Mouse (Mus musculus) limb, embryonic 12.5 days (tissue): ENCODE data around the gene Nvl. TPM values are rescaled to one million over a fixed set of nuclear protein-coding genes. Genes with fewer than 3 reads are reported as not detected.
A peak's percentile ranks its signal among the peaks of the same experiment; 100 is the strongest.

ENCODE experiments used
- ATAC-seq: fragments of 200-750 bp; cut with Nextera tagmentation; 2 replicates; pipeline ENCODE4 v1.8.0; 2017; ENCODE audit warnings: low read depth, moderate TSS enrichment; ENCODE audit not compliant: insufficient number of reproducible peaks, insufficient read depth, low FRiP score, low TSS enrichment
- H3K27ac ChIP-seq: fragments of 300-500 bp; sonication (generic); 2 replicates; pipeline ENCODE4 v1.5.1; 2016; ENCODE audit warnings: mild to moderate bottlenecking, moderate library complexity
- H3K27me3 ChIP-seq: fragments of 300-500 bp; sonication (generic); 2 replicates; pipeline ENCODE4 v1.6.1; 2016; ENCODE audit warnings: mild to moderate bottlenecking, moderate library complexity
- H3K36me3 ChIP-seq: fragments of 300-500 bp; sonication (generic); 2 replicates; pipeline ENCODE4 v1.6.1; 2016; ENCODE audit warnings: mild to moderate bottlenecking, moderate library complexity
- H3K4me1 ChIP-seq: fragments of 300-500 bp; sonication (generic); replicated peaks from 2 replicates; pipeline ENCODE4 v1.6.1; 2016
- H3K4me2 ChIP-seq: fragments of 300-500 bp; sonication (generic); 2 replicates; pipeline ENCODE4 v1.6.1; 2016; ENCODE audit warnings: mild to moderate bottlenecking, moderate library complexity
- H3K4me3 ChIP-seq: fragments of 300-500 bp; sonication (generic); replicated peaks from 2 replicates; pipeline ENCODE4 v1.5.1; 2016; ENCODE audit warnings: mild to moderate bottlenecking
- H3K9ac ChIP-seq: fragments of 300-500 bp; sonication (generic); replicated peaks from 2 replicates; pipeline ENCODE4 v1.6.1; 2016; ENCODE audit warnings: mild to moderate bottlenecking, moderate library complexity
- H3K9me3 ChIP-seq: fragments of 300-500 bp; sonication (generic); 2 replicates; pipeline ENCODE4 v1.6.1; 2016; ENCODE audit warnings: mild to moderate bottlenecking, moderate library complexity
- WGBS: fragments of 180-500 bp; shearing (Covaris S2); methylation state at CpG from one replicate; pipeline ENCODE4 v1.1.7; 2016; 5-methylcytosine and 5-hydroxymethylcytosine counted together
- polyA plus RNA-seq: library from polyadenylated mRNA; unstranded; fragments of >200 nt; fragmentation: Nextera tagmentation; extraction: Ambion mirVana; gene quantifications from 2 replicates; pipeline ENCODE4 v1.2.1, GENCODE M21; 2016

Nvl gene
- polyA plus RNA-seq, result 45.4 and 46.3 TPM in 2 replicates

- Histone ChIP-seq H3K27me3 (no peaks in the 10 kb centered on the region), H3K9ac (peak within 1 kb of the TSS; percentile 72), H3K4me2 (peak within 1 kb of the TSS; percentile 72), H3K4me3 (peak within 1 kb of the TSS; percentile 80), H3K27ac (peak within 1 kb of the TSS; percentile 92), H3K9me3 (no peaks in the 10 kb centered on the region), H3K36me3 (peaks cover 30% of the 10 kb centered on the region), H3K4me1 (peaks cover 21% of the 10 kb centered on the region)
- under 1% methylated on average over 52 of the region's 52 CpGs for WGBS
- ATAC-seq, result peak; percentile 100
These were observed at the start of gene Nvl, which contains the start of gene Cnih4 for GRCm38 (mm10) chr1:181143950-181144836. Gene Nvl, minus strand, starts transcription at chr1:181144204. Gene Cnih4, plus strand, starts transcription at chr1:181144693.

- no peak overlapping the region for H3K4me3 ChIP-seq
- no peak overlapping the region for H3K4me2 ChIP-seq
- peaks cover 90% of the 10 kb centered on the region for H3K36me3 ChIP-seq
- WGBS, result 93% methylated on average over 4 of the region's 4 CpGs
- H3K27ac ChIP-seq, result no peak overlapping the region
- H3K4me1 ChIP-seq, result no peaks in the 10 kb centered on the region
- H3K9me3 ChIP-seq, result no peaks in the 10 kb centered on the region
- ATAC-seq, result no peak
- no peaks in the 10 kb centered on the region for H3K27me3 ChIP-seq
- no peak overlapping the region for H3K9ac ChIP-seq
These were observed 44.9 kb upstream of the Nvl start for GRCm38 (mm10) chr1:181188925-181189324.

- H3K27me3 ChIP-seq, result no peaks in the 10 kb centered on the region
- peaks cover 67% of the 10 kb centered on the region for H3K36me3 ChIP-seq
- 84% methylated on average over 8 of the region's 8 CpGs for WGBS
These were observed 26.2 kb upstream of the Nvl start for GRCm38 (mm10) chr1:181170210-181170609.

GRCm38 (mm10) chr1:181168377-181168776 is 24.4 kb upstream of the Nvl start:
- Histone ChIP-seq H3K27ac (no peak overlapping the region), H3K27me3 (no peaks in the 10 kb centered on the region), H3K4me3 (no peak overlapping the region), H3K9me3 (no peaks in the 10 kb centered on the region), H3K9ac (no peak overlapping the region), H3K36me3 (peaks cover 76% of the 10 kb centered on the region), H3K4me2 (no peak overlapping the region), H3K4me1 (no peaks in the 10 kb centered on the region)
- 83% methylated on average over 3 of the region's 3 CpGs for WGBS
- ATAC-seq, result no peak

More at GRCm38 (mm10) chr1:181170210-181170609, 26.2 kb upstream of the Nvl start:
- Histone ChIP-seq H3K9me3 (no peaks in the 10 kb centered on the region), H3K27ac (no peak overlapping the region), H3K9ac (no peak overlapping the region), H3K4me3 (no peak overlapping the region), H3K4me2 (no peak overlapping the region), H3K4me1 (no peaks in the 10 kb centered on the region)
- ATAC-seq, result no peak

GRCm38 (mm10) chr1:181167816-181168215 is 23.8 kb upstream of the Nvl start:
- Histone ChIP-seq H3K9ac (no peak overlapping the region), H3K36me3 (peaks cover 79% of the 10 kb centered on the region), H3K27me3 (no peaks in the 10 kb centered on the region), H3K9me3 (no peaks in the 10 kb centered on the region), H3K4me1 (no peaks in the 10 kb centered on the region), H3K4me3 (no peak overlapping the region), H3K27ac (no peak overlapping the region), H3K4me2 (no peak overlapping the region)
- 89% methylated on average over 2 of the region's 2 CpGs for WGBS
- ATAC-seq, result no peak

GRCm38 (mm10) chr1:181151541-181151940 is 7.5 kb upstream of the Nvl start:
- 36% methylated on average over 5 of the region's 5 CpGs for WGBS
- no peak overlapping the region for H3K27ac ChIP-seq
- ATAC-seq, result no peak
- peak overlapping the region; percentile 93 for H3K9ac ChIP-seq
- H3K36me3 ChIP-seq, result peaks cover 31% of the 10 kb centered on the region
- H3K9me3 ChIP-seq, result no peaks in the 10 kb centered on the region
- peak overlapping the region; percentile 71 for H3K4me2 ChIP-seq
- H3K4me3 ChIP-seq, result peak overlapping the region; percentile 89
- H3K27me3 ChIP-seq, result no peaks in the 10 kb centered on the region
- H3K4me1 ChIP-seq, result peaks cover 11% of the 10 kb centered on the region

DNA sequence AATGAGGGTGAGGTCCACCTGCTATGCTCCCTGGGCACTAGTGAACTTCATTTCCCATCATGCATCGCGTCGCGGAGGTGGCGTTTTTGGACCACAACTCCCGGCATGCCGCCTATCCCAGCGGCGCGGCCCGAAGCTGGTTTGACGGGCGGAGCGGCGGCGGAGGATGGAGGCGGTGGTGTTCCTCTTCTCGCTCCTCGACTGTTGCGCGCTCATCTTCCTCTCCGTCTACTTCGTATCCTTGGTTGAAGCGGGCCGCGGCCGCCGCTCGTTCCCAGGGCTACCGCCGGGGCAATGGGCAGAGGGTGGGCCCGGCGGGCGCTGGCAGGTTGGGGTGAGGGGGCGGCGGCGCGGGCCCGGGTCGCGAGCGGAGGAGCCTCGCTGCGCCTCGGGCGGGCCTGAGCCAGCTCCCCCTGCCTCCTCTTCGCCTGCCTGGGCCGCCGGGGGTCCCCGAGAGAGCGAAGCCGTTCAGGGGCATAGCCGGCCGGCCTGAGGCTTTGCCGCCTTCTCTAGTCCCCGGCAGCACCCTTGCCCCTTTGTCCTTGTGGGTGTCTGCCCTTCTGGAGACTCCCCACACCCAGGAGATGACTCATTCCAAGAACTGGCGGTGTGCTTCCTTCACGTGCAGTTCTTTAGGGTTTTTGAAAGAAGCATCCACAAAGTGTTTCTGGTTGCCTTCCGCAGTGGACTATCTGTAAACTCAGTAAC is 7.0 kb upstream of the Nvl start:
- Histone ChIP-seq H3K9ac (peak overlapping the region; percentile 93), H3K4me1 (peaks cover 12% of the 10 kb centered on the region), H3K36me3 (peaks cover 25% of the 10 kb centered on the region), H3K27ac (peak overlapping the region; percentile 91), H3K4me3 (peak overlapping the region; percentile 89), H3K9me3 (no peaks in the 10 kb centered on the region), H3K4me2 (peak overlapping the region; percentile 71), H3K27me3 (no peaks in the 10 kb centered on the region)
- WGBS, result under 1% methylated on average over 51 of the region's 59 CpGs
- peak; percentile 88 for ATAC-seq

GRCm38 (mm10) chr1:181150431-181150826 is 6.4 kb upstream of the Nvl start:
- Histone ChIP-seq H3K4me3 (peak overlapping the region; percentile 89), H3K27ac (no peak overlapping the region)

GRCm38 (mm10) chr1:181149373-181150017 is 5.5 kb upstream of the Nvl start:
- Histone ChIP-seq H3K36me3 (peaks cover 11% of the 10 kb centered on the region), H3K27me3 (no peaks in the 10 kb centered on the region), H3K9ac (no peak overlapping the region), H3K9me3 (no peaks in the 10 kb centered on the region), H3K4me3 (no peak overlapping the region), H3K4me2 (no peak overlapping the region), H3K27ac (no peak overlapping the region), H3K4me1 (peaks cover 23% of the 10 kb centered on the region)
- ATAC-seq, result no peak
- 67% methylated on average over 3 of the region's 3 CpGs for whole genome bisulfite sequencing

More at GRCm38 (mm10) chr1:181150431-181150826, 6.4 kb upstream of the Nvl start:
- Histone ChIP-seq H3K4me2 (no peak overlapping the region), H3K36me3 (peaks cover 20% of the 10 kb centered on the region), H3K27me3 (no peaks in the 10 kb centered on the region), H3K9ac (no peak overlapping the region), H3K9me3 (no peaks in the 10 kb centered on the region), H3K4me1 (peaks cover 16% of the 10 kb centered on the region)
- no peak for ATAC-seq
- WGBS, result 71% methylated on average over 3 of the region's 3 CpGs

- Histone ChIP-seq H3K36me3 (peaks cover 3% of the 10 kb centered on the region; the same call in 1 of the 2 replicates), H3K4me2 (no peak overlapping the region), H3K27ac (no peak overlapping the region), H3K4me3 (no peak overlapping the region), H3K9ac (no peak overlapping the region), H3K9me3 (no peaks in the 10 kb centered on the region), H3K4me1 (peaks cover 23% of the 10 kb centered on the region), H3K27me3 (no peaks in the 10 kb centered on the region)
- ATAC-seq, result no peak
- WGBS, result 61% methylated on average over 5 of the region's 5 CpGs
These were observed 4.5 kb upstream of the Nvl start for GRCm38 (mm10) chr1:181148540-181148939.

- no peak for ATAC-seq
- Histone ChIP-seq H3K9ac (no peak overlapping the region), H3K4me3 (no peak overlapping the region), H3K36me3 (peaks cover 10% of the 10 kb centered on the region; the same call in 1 of the 2 replicates), H3K27me3 (no peaks in the 10 kb centered on the region), H3K4me2 (peak overlapping the region; percentile 72; the same call in 1 of the 2 replicates), H3K9me3 (no peaks in the 10 kb centered on the region), H3K27ac (no peak overlapping the region), H3K4me1 (peaks cover 21% of the 10 kb centered on the region)
- 84% methylated on average over 2 of the region's 2 CpGs for WGBS
These were observed 2.2 kb upstream of the Nvl start for GRCm38 (mm10) chr1:181146187-181146586.
